Mouse (Mus musculus) hematopoietic stem cell, adult 5-6 weeks (primary cell): ENCODE results near the gene Olfr1226. TPM values are rescaled to one million over a fixed set of nuclear protein-coding genes. Genes with fewer than 3 reads are reported as not detected.
"Not testable (repeated sequence)": the region's sequence is repeated elsewhere in the genome, so short reads cannot be mapped to it uniquely, and the experiment has no call there.

ENCODE experiments used
- ATAC-seq, 2 experiments: fragments of 125-278 bp in 1 of 2; replicated peaks in 1 of 2; 2 replicates each; pipeline ENCODE4 v1.8.0; 2016 to 2017; ENCODE audit warnings: inconsistent platforms in 2 of 2, mild to moderate bottlenecking in 2 of 2, moderate number of reproducible peaks in 2 of 2, low read depth in 1 of 2, moderate TSS enrichment in 1 of 2; ENCODE audit not compliant: low FRiP score in 2 of 2, poor library complexity in 2 of 2, severe bottlenecking in 2 of 2, insufficient read depth in 1 of 2, low TSS enrichment in 1 of 2
- total RNA-seq: library from RNA; stranded (forward); fragments of 172-1452, 232-1000 nt; gene quantifications from 2 replicates; pipeline ENCODE4 v1.2.3, GENCODE M21; 2017

Olfr1226 gene
- not detected in 2 replicates for total RNA-seq

DNA sequence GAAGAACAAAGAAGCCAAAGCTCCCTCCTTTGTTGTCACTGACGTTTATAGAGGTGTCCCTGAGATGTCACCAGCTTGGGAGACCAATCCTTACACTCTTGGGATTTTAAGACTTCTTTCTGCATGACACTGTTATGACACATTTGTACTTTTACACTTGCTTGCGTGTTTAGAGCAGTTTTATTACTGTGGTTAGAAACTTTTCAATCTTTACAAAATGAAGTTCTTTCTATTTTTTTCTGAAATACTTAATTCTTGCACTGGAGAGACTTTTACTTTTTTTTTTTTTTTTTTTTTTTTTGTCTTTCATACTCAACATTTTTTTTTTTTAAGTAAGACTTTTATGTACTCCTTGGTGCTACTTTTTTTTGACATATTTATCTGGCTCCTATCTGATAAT lies at the start of gene Olfr1226:
TSS of gene Olfr1226 (minus strand) at position 101 of the 400 bp plus-strand sequence.
- no peak for ATAC-seq

DNA sequence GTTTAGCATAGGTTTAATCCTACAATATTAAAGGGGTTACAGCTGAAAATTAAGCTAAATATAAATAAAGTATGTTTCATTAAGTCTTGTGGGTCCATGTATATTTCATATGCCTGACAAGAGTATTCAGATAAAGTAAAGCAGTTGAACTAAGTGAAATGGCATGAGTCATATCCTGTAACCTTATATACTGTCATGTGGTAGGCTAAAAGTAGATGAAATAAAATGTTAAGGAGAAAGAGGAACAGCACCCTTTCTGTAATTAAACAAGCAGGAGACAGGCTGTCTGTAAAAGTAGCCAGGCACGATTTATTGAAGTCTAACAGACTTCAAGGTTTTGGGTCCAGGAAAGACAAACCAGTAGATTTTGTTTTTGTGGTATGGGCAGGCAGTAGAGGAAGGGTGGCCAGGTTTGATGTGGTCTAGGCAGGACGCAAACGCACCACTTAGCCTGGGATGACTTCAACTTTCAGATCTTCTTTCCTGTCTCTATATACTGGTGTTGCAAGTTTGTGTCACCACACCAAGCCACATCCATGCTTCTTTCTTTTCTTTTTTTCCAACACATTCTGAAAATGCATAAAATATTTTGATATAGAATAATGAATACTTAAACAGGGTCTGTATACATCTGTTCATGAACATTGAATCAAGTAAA lies 3.4 kb downstream of the Olfr1226 start:
- ATAC-seq, result no peak; a peak in 1 of 4 replicates

DNA sequence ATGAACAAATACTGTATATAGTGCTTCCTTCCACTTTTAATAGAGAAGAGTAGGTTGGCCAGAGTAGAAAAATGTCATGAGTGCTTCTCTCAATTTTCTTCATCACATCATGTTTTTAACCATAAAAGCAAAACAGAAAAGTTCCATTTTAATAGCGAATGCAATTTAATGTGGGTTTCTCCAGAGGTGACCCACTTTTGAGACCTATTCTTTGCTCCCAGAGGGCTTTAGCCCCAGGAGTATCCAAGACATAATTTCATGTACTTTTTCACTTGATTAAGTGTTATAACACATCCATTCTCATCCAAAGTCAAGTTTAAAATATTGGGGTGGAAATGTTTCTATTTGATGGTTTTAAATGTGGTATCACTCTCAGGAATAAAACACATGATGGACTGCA lies 25.3 kb downstream of the Olfr1226 start, which contains the start of gene Olfr1225:
TSS of gene Olfr1225 (minus strand) at position 101 of the 400 bp plus-strand sequence.
- ATAC-seq, result no peak

DNA sequence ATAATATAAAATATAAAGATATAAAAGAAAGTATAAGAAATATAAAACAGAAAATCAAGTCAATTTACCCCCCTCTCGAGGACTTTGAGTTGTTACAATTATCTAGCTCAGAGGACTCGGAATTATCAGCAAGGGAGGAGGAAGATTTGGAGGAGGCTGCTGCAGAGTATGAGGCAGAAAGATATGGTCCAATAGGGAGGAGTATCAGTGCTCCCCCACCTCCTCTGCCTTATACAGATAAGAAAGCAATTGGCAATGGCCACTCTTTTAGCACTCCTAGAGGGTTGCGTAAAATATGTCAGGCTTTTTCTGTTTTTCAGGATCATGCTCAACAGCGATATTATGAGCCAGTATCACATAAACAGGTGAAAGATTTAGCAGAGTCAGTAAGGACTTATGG lies 35.1 kb downstream of the Olfr1226 start:
- ATAC-seq, result not testable (repeated sequence)

DNA sequence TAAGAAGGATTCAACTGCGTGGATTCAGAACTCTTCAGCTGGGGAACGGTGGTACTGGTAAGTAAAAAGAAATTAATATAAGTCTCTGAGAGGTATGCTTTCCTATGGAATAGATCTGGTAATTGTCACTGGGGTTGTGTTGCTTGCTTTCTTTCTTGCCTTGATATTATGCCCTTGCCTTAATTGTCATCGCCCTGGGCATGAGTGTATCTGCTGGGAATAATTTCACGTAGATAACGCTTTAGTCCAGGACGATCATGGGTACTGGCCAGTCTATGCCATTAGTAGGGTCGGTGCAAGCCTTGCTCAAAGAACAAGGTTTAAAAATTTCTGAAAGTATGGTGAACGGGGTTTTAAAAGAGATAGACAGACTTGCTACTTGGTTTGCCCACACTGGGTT lies 35.9 kb downstream of the Olfr1226 start, which contains the start of gene Olfr1224-ps1:
TSS of gene Olfr1224-ps1 (minus strand) at position 101 of the 400 bp plus-strand sequence.
- ATAC-seq, result not testable (repeated sequence)

DNA sequence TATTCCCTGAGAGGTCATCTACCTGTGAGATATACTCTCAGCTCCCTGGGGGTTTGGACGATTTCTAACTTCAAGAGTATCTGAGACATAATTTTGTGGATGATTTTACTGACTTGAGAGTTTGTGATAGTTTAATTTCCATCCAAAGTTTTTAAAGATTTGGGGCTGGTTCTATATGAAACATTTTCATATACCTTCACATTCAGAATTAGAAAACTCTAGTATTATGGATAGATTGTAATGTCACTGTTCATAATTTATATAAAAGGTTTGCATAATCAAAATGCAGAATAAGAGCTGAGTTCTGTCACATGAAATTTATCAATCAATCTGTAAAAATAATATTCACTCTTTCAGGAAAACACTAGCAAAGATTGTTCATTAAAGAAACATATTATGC lies 48.4 kb downstream of the Olfr1226 start, which contains the start of gene Olfr1223:
TSS of gene Olfr1223 (minus strand) at position 101 of the 400 bp plus-strand sequence.
- no peak for ATAC-seq

Other genes starting within 250 kb of the Olfr1226 start
- not detected in 2 replicates for gene Olfr1212, start 246.1 kb downstream of the Olfr1226 start, total RNA-seq
- gene Gm13762, start 219.8 kb downstream of the Olfr1226 start, total RNA-seq, result not detected in 2 replicates
- gene Olfr1214, start 207.4 kb downstream of the Olfr1226 start, total RNA-seq, result not detected in 2 replicates
- not detected in 2 replicates for gene Olfr1215, start 193.1 kb downstream of the Olfr1226 start, total RNA-seq
- not detected in 2 replicates for gene Olfr1216, start 181.7 kb downstream of the Olfr1226 start, total RNA-seq
- gene Olfr1217, start 168.0 kb downstream of the Olfr1226 start, total RNA-seq, result not detected in 2 replicates
- not detected in 2 replicates for gene Olfr1218, start 138.9 kb downstream of the Olfr1226 start, total RNA-seq
- not detected in 2 replicates for gene Olfr1219, start 116.5 kb downstream of the Olfr1226 start, total RNA-seq
- gene Olfr1220, start 93.2 kb downstream of the Olfr1226 start, total RNA-seq, result not detected in 2 replicates
- not detected in 2 replicates for gene Olfr1221, start 82.8 kb downstream of the Olfr1226 start, total RNA-seq
- gene Olfr1222, start 67.0 kb downstream of the Olfr1226 start, total RNA-seq, result not detected in 2 replicates
- not detected in 2 replicates for gene Olfr1223, start 48.5 kb downstream of the Olfr1226 start, total RNA-seq
- gene Olfr1224-ps1, start 36.0 kb downstream of the Olfr1226 start, total RNA-seq, result not detected in 2 replicates
- not detected in 2 replicates for gene Olfr1225, start 25.4 kb downstream of the Olfr1226 start, total RNA-seq
- gene Olfr1228, start 54.0 kb upstream of the Olfr1226 start, total RNA-seq, result not detected in 2 replicates
- gene Olfr1229, start 88.0 kb upstream of the Olfr1226 start, total RNA-seq, result not detected in 2 replicates
- gene Olfr1230, start 97.2 kb upstream of the Olfr1226 start, total RNA-seq, result not detected in 2 replicates
- gene Olfr1231, start 107.0 kb upstream of the Olfr1226 start, total RNA-seq, result not detected in 2 replicates
- gene Olfr1232, start 129.6 kb upstream of the Olfr1226 start, total RNA-seq, result not detected in 2 replicates
- not detected in 2 replicates for gene Olfr1233, start 142.3 kb upstream of the Olfr1226 start, total RNA-seq
- gene Olfr1234, start 164.8 kb upstream of the Olfr1226 start, total RNA-seq, result not detected in 2 replicates
- gene Olfr1238, start 209.6 kb upstream of the Olfr1226 start, total RNA-seq, result not detected in 2 replicates
- not detected in 2 replicates for gene Olfr1239, start 220.4 kb upstream of the Olfr1226 start, total RNA-seq
- gene Olfr1240, start 243.0 kb upstream of the Olfr1226 start, total RNA-seq, result not detected in 2 replicates